Mouse (Mus musculus): ENCODE measurements around the gene Ifitm1. TPM values are rescaled to one million over a fixed set of nuclear protein-coding genes. Genes with fewer than 3 reads are reported as not detected.
A peak's percentile ranks its signal among the peaks of the same experiment; 100 is the strongest.

Ifitm1 gene
- polyA plus RNA-seq, 1 experiment from 2014 or later = 20.6 TPM

GRCm38 (mm10) chr7:140951051-140951450, 16.0 kb upstream of the Ifitm1 start:
- no peak for ATAC-seq (ENCODE audit: low FRiP score)
- 43% methylated on average over 8 of the region's 8 CpGs for WGBS
- H3K27ac ChIP-seq (replicated peaks) = no peak overlapping the region; the same call in 1 of the 2 replicates
- H3K36me3 ChIP-seq = no peaks in the 10 kb centered on the region
- H3K27me3 ChIP-seq (replicated peaks) = no peaks in the 10 kb centered on the region
- no peak overlapping the region for H3K4me2 ChIP-seq
- no peaks in the 10 kb centered on the region for H3K9me3 ChIP-seq (replicated peaks)
- no peak overlapping the region for H3K9ac ChIP-seq (replicated peaks)
- peaks cover 18% of the 10 kb centered on the region; the same call in 1 of the 2 replicates for H3K4me1 ChIP-seq
- H3K4me3 ChIP-seq (replicated peaks) = no peak overlapping the region

- Histone ChIP-seq H3K27me3 (replicated peaks) (no peaks in the 10 kb centered on the region), H3K4me1 (peaks cover 18% of the 10 kb centered on the region; the same call in 1 of the 2 replicates), H3K9ac (replicated peaks) (no peak overlapping the region), H3K4me2 (no peak overlapping the region), H3K9me3 (replicated peaks) (no peaks in the 10 kb centered on the region), H3K4me3 (replicated peaks) (no peak overlapping the region), H3K27ac (replicated peaks) (no peak overlapping the region), H3K36me3 (no peaks in the 10 kb centered on the region)
- WGBS = 78% methylated on average over 6 of the region's 6 CpGs
- ATAC-seq (ENCODE audit: low FRiP score) = no peak
Observed at GRCm38 (mm10) chr7:140951765-140952164, 15.3 kb upstream of the Ifitm1 start.

- H3K4me1 ChIP-seq = peaks cover 18% of the 10 kb centered on the region; the same call in 1 of the 2 replicates
- no peaks in the 10 kb centered on the region for H3K27me3 ChIP-seq (replicated peaks)
- no peak overlapping the region for H3K9ac ChIP-seq (replicated peaks)
- H3K36me3 ChIP-seq = no peaks in the 10 kb centered on the region
- no peaks in the 10 kb centered on the region for H3K9me3 ChIP-seq (replicated peaks)
- H3K27ac ChIP-seq (replicated peaks) = no peak overlapping the region
- H3K4me2 ChIP-seq = no peak overlapping the region
- 83% methylated on average over 7 of the region's 7 CpGs for WGBS
- ATAC-seq (ENCODE audit: low FRiP score) = no peak
- H3K4me3 ChIP-seq (replicated peaks) = no peak overlapping the region
Observed at GRCm38 (mm10) chr7:140952441-140952840, 14.6 kb upstream of the Ifitm1 start.

GRCm38 (mm10) chr7:140953133-140953532, 13.9 kb upstream of the Ifitm1 start:
- H3K9ac ChIP-seq (replicated peaks) = no peak overlapping the region
- no peak for ATAC-seq (ENCODE audit: low FRiP score)

GRCm38 (mm10) chr7:140953800-140954732, 13.0 kb upstream of the Ifitm1 start:
- 76% methylated on average over 15 of the region's 15 CpGs for WGBS
- no peaks in the 10 kb centered on the region for H3K36me3 ChIP-seq
- H3K27ac ChIP-seq (replicated peaks) = no peak overlapping the region
- no peak overlapping the region for H3K9ac ChIP-seq (replicated peaks)
- H3K4me1 ChIP-seq = peaks cover 21% of the 10 kb centered on the region
- H3K27me3 ChIP-seq (replicated peaks) = no peaks in the 10 kb centered on the region
- no peak for ATAC-seq (ENCODE audit: low FRiP score)
- peak overlapping the region; percentile 33 for H3K4me3 ChIP-seq (replicated peaks)
- H3K9me3 ChIP-seq (replicated peaks) = no peaks in the 10 kb centered on the region
- H3K4me2 ChIP-seq = peak overlapping the region; percentile 54

More at GRCm38 (mm10) chr7:140953133-140953532, 13.9 kb upstream of the Ifitm1 start:
- Histone ChIP-seq H3K9me3 (replicated peaks) (no peaks in the 10 kb centered on the region), H3K4me3 (replicated peaks) (no peak overlapping the region), H3K36me3 (no peaks in the 10 kb centered on the region), H3K4me1 (peaks cover 18% of the 10 kb centered on the region; the same call in 1 of the 2 replicates), H3K27ac (replicated peaks) (no peak overlapping the region), H3K4me2 (no peak overlapping the region), H3K27me3 (replicated peaks) (no peaks in the 10 kb centered on the region)
- 87% methylated on average over 11 of the region's 11 CpGs for WGBS

GRCm38 (mm10) chr7:140954733-140955071, 12.3 kb upstream of the Ifitm1 start:
- Histone ChIP-seq H3K4me3 (replicated peaks) (peak overlapping the region; percentile 33), H3K27me3 (replicated peaks) (no peaks in the 10 kb centered on the region), H3K4me2 (peak overlapping the region; percentile 54), H3K9me3 (replicated peaks) (no peaks in the 10 kb centered on the region), H3K9ac (replicated peaks) (no peak overlapping the region), H3K36me3 (no peaks in the 10 kb centered on the region), H3K4me1 (peaks cover 24% of the 10 kb centered on the region), H3K27ac (replicated peaks) (no peak overlapping the region)
- no peak for ATAC-seq (ENCODE audit: low FRiP score)
- 15% methylated on average over 9 of the region's 9 CpGs for WGBS

GRCm38 (mm10) chr7:140955342-140955741, 11.7 kb upstream of the Ifitm1 start:
- Histone ChIP-seq H3K4me2 (peak overlapping the region; percentile 54), H3K27me3 (replicated peaks) (no peaks in the 10 kb centered on the region), H3K4me3 (replicated peaks) (peak overlapping the region; percentile 33), H3K9ac (replicated peaks) (peak overlapping the region; percentile 18; the same call in 1 of the 2 replicates), H3K4me1 (peaks cover 24% of the 10 kb centered on the region), H3K27ac (replicated peaks) (peak overlapping the region; percentile 35; the same call in 1 of the 2 replicates), H3K36me3 (no peaks in the 10 kb centered on the region), H3K9me3 (replicated peaks) (no peaks in the 10 kb centered on the region)
- 11% methylated on average over 17 of the region's 17 CpGs for WGBS
- peak; percentile 53 for ATAC-seq (ENCODE audit: low FRiP score)

GRCm38 (mm10) chr7:140955758-140956555, 11.1 kb upstream of the Ifitm1 start, which contains the start of the genes Gm45717 and Ifitm2:
TSS of gene Gm45717 (minus strand) at chr7:140955937.
TSS of gene Ifitm2 (minus strand) at chr7:140955987.
- Histone ChIP-seq H3K9ac (replicated peaks) (peak within 1 kb of the TSS; percentile 18; the same call in 1 of the 2 replicates), H3K27ac (replicated peaks) (peak within 1 kb of the TSS; percentile 55), H3K36me3 (no peaks in the 10 kb centered on the region), H3K27me3 (replicated peaks) (no peaks in the 10 kb centered on the region), H3K4me2 (peak within 1 kb of the TSS; percentile 54), H3K9me3 (replicated peaks) (no peaks in the 10 kb centered on the region), H3K4me3 (replicated peaks) (peak within 1 kb of the TSS; percentile 33), H3K4me1 (peaks cover 19% of the 10 kb centered on the region)
- peak; percentile 53; the same call in 1 of the 2 replicates for ATAC-seq (ENCODE audit: low FRiP score)
- WGBS = 24% methylated on average over 11 of the region's 11 CpGs

GRCm38 (mm10) chr7:140956556-140956869, 10.5 kb upstream of the Ifitm1 start:
- Histone ChIP-seq H3K9me3 (replicated peaks) (no peaks in the 10 kb centered on the region), H3K36me3 (no peaks in the 10 kb centered on the region), H3K4me2 (no peak overlapping the region), H3K27me3 (replicated peaks) (no peaks in the 10 kb centered on the region), H3K4me3 (replicated peaks) (no peak overlapping the region), H3K27ac (replicated peaks) (0 out of 2 replicates have a peak overlapping the region, but pooled peaks have one; percentile 55), H3K9ac (replicated peaks) (no peak overlapping the region), H3K4me1 (peaks cover 14% of the 10 kb centered on the region; the same call in 1 of the 2 replicates)
- 61% methylated on average over 6 of the region's 6 CpGs for WGBS
- ATAC-seq (ENCODE audit: low FRiP score) = no peak

- H3K4me2 ChIP-seq = no peak overlapping the region
- H3K4me1 ChIP-seq = peaks cover 9% of the 10 kb centered on the region; the same call in 1 of the 2 replicates
- H3K9ac ChIP-seq (replicated peaks) = no peak overlapping the region
- no peaks in the 10 kb centered on the region for H3K9me3 ChIP-seq (replicated peaks)
- no peaks in the 10 kb centered on the region for H3K27me3 ChIP-seq (replicated peaks)
- 2% methylated on average over 9 of the region's 9 CpGs for WGBS
- ATAC-seq (ENCODE audit: low FRiP score) = no peak
- no peaks in the 10 kb centered on the region for H3K36me3 ChIP-seq
- no peak overlapping the region for H3K4me3 ChIP-seq (replicated peaks)
- H3K27ac ChIP-seq (replicated peaks) = no peak overlapping the region
Observed at GRCm38 (mm10) chr7:140959181-140959901, 7.7 kb upstream of the Ifitm1 start.

- Histone ChIP-seq H3K27me3 (replicated peaks) (no peaks in the 10 kb centered on the region), H3K9me3 (replicated peaks) (no peaks in the 10 kb centered on the region), H3K4me2 (no peak overlapping the region), H3K9ac (replicated peaks) (no peak overlapping the region), H3K4me3 (replicated peaks) (no peak overlapping the region), H3K27ac (replicated peaks) (no peak overlapping the region), H3K36me3 (no peaks in the 10 kb centered on the region), H3K4me1 (peaks cover 5% of the 10 kb centered on the region; the same call in 1 of the 2 replicates)
- WGBS = 48% methylated on average over 5 of the region's 5 CpGs
- ATAC-seq (ENCODE audit: low FRiP score) = no peak
Observed at GRCm38 (mm10) chr7:140960026-140960425, 7.0 kb upstream of the Ifitm1 start.
